Mouse (Mus musculus) ovary, postnatal 36 days (tissue): ENCODE data around the gene Olfr917.

Source experiments
- DNase-seq: peaks from one replicate; pipeline ENCODE4 v3.0.0; 2022; ENCODE audit warnings: low spot score, mixed read lengths

Gene Olfr917

GRCm38 (mm10) chr9:38665742-38666141 lies at the start of gene Olfr917:
Gene Olfr917, minus strand, starts transcription at chr9:38665842.
- DNase-seq, result no peak

- DNase-seq, result no peak
These were observed 8.9 kb upstream of the Olfr917 start, which contains the start of gene Olfr918 for GRCm38 (mm10) chr9:38674501-38674900. Gene Olfr918, minus strand, starts transcription at chr9:38674601.

- no peak for DNase-seq
These were observed 7.2 kb upstream of the Olfr917 start for GRCm38 (mm10) chr9:38672887-38673286.

GRCm38 (mm10) chr9:38659775-38660174 lies 5.9 kb downstream of the Olfr917 start, which contains the start of gene Olfr916:
Gene Olfr916, minus strand, starts transcription at chr9:38659875.
- no peak for DNase-seq

GRCm38 (mm10) chr9:38632406-38632805 lies 33.2 kb downstream of the Olfr917 start:
- DNase-seq, result no peak
